Mouse (Mus musculus) heart, embryonic 11.5 days (tissue): ENCODE measurements around the gene Fbxl4. TPM values are rescaled to one million over a fixed set of nuclear protein-coding genes. Genes with fewer than 3 reads are reported as not detected.

Experiments
- ATAC-seq: fragments of 200-750 bp; cut with Nextera tagmentation; replicated peaks from 2 replicates; pipeline ENCODE4 v1.8.0; 2017; ENCODE audit warnings: moderate library complexity; ENCODE audit not compliant: insufficient number of reproducible peaks, low FRiP score, low TSS enrichment
- H3K27ac ChIP-seq: fragments of 300-500 bp; sonication (generic); 2 replicates; pipeline ENCODE4 v1.5.1; 2014; ENCODE audit warnings: mild to moderate bottlenecking, low read depth, low read length
- H3K27me3 ChIP-seq: fragments of 300-500 bp; sonication (generic); 2 replicates; pipeline ENCODE4 v1.6.1; 2014; ENCODE audit warnings: mild to moderate bottlenecking, low read length, mixed read lengths; ENCODE audit not compliant: control insufficient read depth, insufficient read depth
- H3K36me3 ChIP-seq: fragments of 300-500 bp; sonication (generic); 2 replicates; pipeline ENCODE4 v1.6.1; 2014; ENCODE audit warnings: mild to moderate bottlenecking, low read length, moderate library complexity, mixed read lengths; ENCODE audit not compliant: control insufficient read depth, insufficient read depth
- H3K4me1 ChIP-seq: fragments of 300-500 bp; sonication (generic); 2 replicates; pipeline ENCODE4 v1.6.1; 2014; ENCODE audit warnings: low read length; ENCODE audit not compliant: control insufficient read depth, insufficient read depth
- H3K4me2 ChIP-seq: fragments of 300-500 bp; sonication (generic); 2 replicates; pipeline ENCODE4 v1.6.1; 2014; ENCODE audit warnings: mild to moderate bottlenecking, moderate library complexity
- H3K4me3 ChIP-seq: fragments of 300-500 bp; sonication (generic); 2 replicates; pipeline ENCODE4 v1.5.1; 2014; ENCODE audit warnings: low read depth, low read length
- H3K9ac ChIP-seq: fragments of 300-500 bp; sonication (generic); 2 replicates; pipeline ENCODE4 v1.6.1; 2014; ENCODE audit warnings: mild to moderate bottlenecking, low read depth, low read length, moderate library complexity
- H3K9me3 ChIP-seq: fragments of 300-500 bp; sonication (generic); replicated peaks from 2 replicates; pipeline ENCODE4 v1.6.1; 2016; ENCODE audit warnings: low read length; ENCODE audit not compliant: control insufficient read depth
- WGBS: fragments of 180-500 bp; shearing (Covaris S2); extraction: QIAGEN DNeasy Blood & Tissue Kit; methylation state at CpG from one replicate; pipeline ENCODE4 v1.1.7; 2014; ENCODE audit not compliant: insufficient replicate concordance; 5-methylcytosine and 5-hydroxymethylcytosine counted together
- polyA plus RNA-seq: library from polyadenylated mRNA; unstranded; fragments of >200 nt; fragmentation: Nextera tagmentation; extraction: Ambion mirVana; gene quantifications from 2 replicates; pipeline ENCODE4 v1.2.1, GENCODE M21; 2014

The Fbxl4 gene
- polyA plus RNA-seq, 1 experiment from 2014 or later: 9.5 TPM

GRCm38 (mm10) chr4:22479368-22480090 is 122.2 kb downstream of the Fbxl4 start:
- under 1% methylated on average over 27 of the region's 28 CpGs for WGBS
- H3K4me3 ChIP-seq: no peak overlapping the region
- no peak overlapping the region for H3K9ac ChIP-seq
- no peak overlapping the region for H3K27ac ChIP-seq
- no peak for ATAC-seq
- H3K27me3 ChIP-seq: peaks cover 60% of the 10 kb centered on the region
- H3K9me3 ChIP-seq: no peaks in the 10 kb centered on the region
- H3K4me1 ChIP-seq: peaks cover 2% of the 10 kb centered on the region; the same call in 1 of the 2 replicates
- no peaks in the 10 kb centered on the region for H3K36me3 ChIP-seq
- peak overlapping the region; percentile 45 for H3K4me2 ChIP-seq

GRCm38 (mm10) chr4:22480091-22480857 is 122.9 kb downstream of the Fbxl4 start:
- peak overlapping the region; percentile 45 for H3K4me2 ChIP-seq
- under 1% methylated on average over 18 of the region's 18 CpGs for WGBS

GRCm38 (mm10) chr4:22480858-22481205 is 123.5 kb downstream of the Fbxl4 start:
- no peak overlapping the region for H3K4me2 ChIP-seq
- no peak for ATAC-seq
- peaks cover 2% of the 10 kb centered on the region; the same call in 1 of the 2 replicates for H3K4me1 ChIP-seq
- peaks cover 57% of the 10 kb centered on the region for H3K27me3 ChIP-seq
- WGBS: 5% methylated on average over 1 of the region's 1 CpGs
- no peaks in the 10 kb centered on the region for H3K9me3 ChIP-seq
- no peak overlapping the region for H3K9ac ChIP-seq
- no peak overlapping the region for H3K4me3 ChIP-seq
- no peaks in the 10 kb centered on the region for H3K36me3 ChIP-seq
- no peak overlapping the region for H3K27ac ChIP-seq

More at GRCm38 (mm10) chr4:22480091-22480857, 122.9 kb downstream of the Fbxl4 start:
- Histone ChIP-seq H3K27me3 (peaks cover 59% of the 10 kb centered on the region), H3K4me1 (peaks cover 2% of the 10 kb centered on the region; the same call in 1 of the 2 replicates), H3K27ac (no peak overlapping the region), H3K9ac (no peak overlapping the region), H3K36me3 (no peaks in the 10 kb centered on the region), H3K4me3 (no peak overlapping the region), H3K9me3 (no peaks in the 10 kb centered on the region)
- ATAC-seq: no peak

- WGBS: 17% methylated on average over 2 of the region's 2 CpGs
- Histone ChIP-seq H3K27me3 (peaks cover 63% of the 10 kb centered on the region), H3K36me3 (no peaks in the 10 kb centered on the region), H3K4me3 (no peak overlapping the region), H3K27ac (no peak overlapping the region), H3K9me3 (no peaks in the 10 kb centered on the region), H3K4me1 (peaks cover 3% of the 10 kb centered on the region; the same call in 1 of the 2 replicates), H3K4me2 (no peak overlapping the region), H3K9ac (no peak overlapping the region)
- ATAC-seq: no peak
These were observed 124.8 kb downstream of the Fbxl4 start for GRCm38 (mm10) chr4:22482118-22482517.

DNA sequence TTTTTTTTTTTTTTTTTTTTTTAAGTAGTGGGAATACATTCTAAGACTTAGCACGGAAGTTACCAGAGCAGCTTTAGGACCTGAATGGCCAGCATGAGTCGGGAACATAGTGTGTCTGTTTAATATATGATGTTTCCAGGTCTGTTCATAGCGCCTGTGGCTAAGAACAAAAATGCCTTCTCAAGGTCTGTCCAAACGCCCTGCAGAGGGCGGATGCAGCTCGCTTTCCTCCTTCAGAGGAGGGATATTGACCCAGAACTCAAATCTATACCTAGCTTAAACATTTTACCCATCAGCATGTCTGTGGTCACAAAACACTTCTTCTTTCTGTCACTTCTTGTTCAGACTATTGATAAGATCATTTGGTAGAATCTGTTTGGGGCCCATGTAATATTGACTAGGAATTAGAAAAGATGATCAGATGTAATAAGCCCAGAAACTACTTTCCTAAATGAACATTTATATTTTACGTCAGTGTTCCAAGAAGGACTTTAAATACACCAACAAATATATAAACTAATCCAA is 125.5 kb downstream of the Fbxl4 start:
- no peak for ATAC-seq
- Histone ChIP-seq H3K27me3 (peaks cover 66% of the 10 kb centered on the region), H3K36me3 (no peaks in the 10 kb centered on the region), H3K9ac (no peak overlapping the region), H3K4me1 (peaks cover 6% of the 10 kb centered on the region; the same call in 1 of the 2 replicates), H3K4me2 (no peak overlapping the region), H3K4me3 (no peak overlapping the region), H3K27ac (no peak overlapping the region), H3K9me3 (no peaks in the 10 kb centered on the region)
- WGBS: 4% methylated on average over 7 of the region's 7 CpGs

- Histone ChIP-seq H3K9ac (no peak overlapping the region), H3K4me1 (0 out of 2 replicates have a peak, but pooled peaks cover 5% of the 10 kb centered on the region), H3K27me3 (peaks cover 65% of the 10 kb centered on the region), H3K4me2 (no peak overlapping the region), H3K27ac (no peak overlapping the region), H3K36me3 (no peaks in the 10 kb centered on the region), H3K4me3 (no peak overlapping the region), H3K9me3 (no peaks in the 10 kb centered on the region)
- no peak for ATAC-seq
- 6% methylated on average over 2 of the region's 2 CpGs for WGBS
These were observed 126.2 kb downstream of the Fbxl4 start for GRCm38 (mm10) chr4:22483548-22483947.

Other genes starting within 250 kb of the Fbxl4 start
- 0.04 and 0.09 TPM in 2 replicates for gene Pou3f2, start 130.8 kb downstream of the Fbxl4 start, polyA plus RNA-seq